Mouse (Mus musculus) retina, adult 2 months (tissue): ENCODE results near the gene Uqcr11.

Source experiments
- DNase-seq: peaks from one replicate; pipeline ENCODE4 v3.0.0-alpha.2; 2012; ENCODE audit warnings: low read depth, low spot score

Uqcr11 gene

GRCm38 (mm10) chr10:80431570-80432386 lies 25.1 kb upstream of the Uqcr11 start:
- DNase-seq, result no peak

- no peak for DNase-seq
Measured at GRCm38 (mm10) chr10:80430375-80430980, 23.8 kb upstream of the Uqcr11 start.

- no peak for DNase-seq
Measured at GRCm38 (mm10) chr10:80429800-80430199, 23.2 kb upstream of the Uqcr11 start.

GRCm38 (mm10) chr10:80425041-80425440 lies 18.4 kb upstream of the Uqcr11 start:
- no peak for DNase-seq

- DNase-seq, result no peak
Measured at GRCm38 (mm10) chr10:80423562-80423961, 16.9 kb upstream of the Uqcr11 start.

- no peak for DNase-seq
Measured at GRCm38 (mm10) chr10:80421651-80422472, 15.2 kb upstream of the Uqcr11 start.

GRCm38 (mm10) chr10:80421208-80421607 lies 14.6 kb upstream of the Uqcr11 start:
- DNase-seq, result no peak

- DNase-seq, result no peak
Measured at GRCm38 (mm10) chr10:80420729-80421128, 14.1 kb upstream of the Uqcr11 start.

- DNase-seq, result no peak
Measured at GRCm38 (mm10) chr10:80419419-80419818, 12.8 kb upstream of the Uqcr11 start.

GRCm38 (mm10) chr10:80418311-80418710 lies 11.7 kb upstream of the Uqcr11 start:
- DNase-seq, result no peak

- DNase-seq, result no peak
Measured at GRCm38 (mm10) chr10:80417841-80418240, 11.2 kb upstream of the Uqcr11 start.

- no peak for DNase-seq
Measured at GRCm38 (mm10) chr10:80417371-80417770, 10.7 kb upstream of the Uqcr11 start.

- no peak for DNase-seq
Measured at GRCm38 (mm10) chr10:80415566-80415965, 8.9 kb upstream of the Uqcr11 start.

- no peak for DNase-seq
Measured at GRCm38 (mm10) chr10:80412656-80413541, 6.3 kb upstream of the Uqcr11 start.

- DNase-seq, result no peak
Measured at GRCm38 (mm10) chr10:80407924-80408323, 1.3 kb upstream of the Uqcr11 start.

GRCm38 (mm10) chr10:80405481-80406173 lies 1.0 kb downstream of the Uqcr11 start:
- no peak for DNase-seq

GRCm38 (mm10) chr10:80403044-80403692 lies 3.5 kb downstream of the Uqcr11 start:
- no peak for DNase-seq

GRCm38 (mm10) chr10:80400704-80401161 lies 5.9 kb downstream of the Uqcr11 start:
- no peak for DNase-seq

- DNase-seq, result no peak
Measured at GRCm38 (mm10) chr10:80399973-80400703, 6.5 kb downstream of the Uqcr11 start.
